Mouse (Mus musculus) embryonic facial prominence, embryonic 13.5 days (tissue): Measurements from ENCODE around the gene Ubox5. TPM values are rescaled to one million over a fixed set of nuclear protein-coding genes. Genes with fewer than 3 reads are reported as not detected.

Source experiments
- ATAC-seq: fragments of 200-750 bp; cut with Nextera tagmentation; 2 replicates; pipeline ENCODE4 v1.8.0; 2017; ENCODE audit warnings: low read depth; ENCODE audit not compliant: insufficient number of reproducible peaks, insufficient read depth, low FRiP score, low TSS enrichment
- H3K27ac ChIP-seq: fragments of 300-500 bp; sonication (generic); 2 replicates; pipeline ENCODE4 v1.5.1; 2015; ENCODE audit warnings: moderate library complexity, mild to moderate bottlenecking, inconsistent platforms
- H3K27me3 ChIP-seq: fragments of 300-500 bp; sonication (generic); 2 replicates; pipeline ENCODE4 v1.6.1; 2015; ENCODE audit warnings: mild to moderate bottlenecking, inconsistent platforms
- H3K36me3 ChIP-seq: fragments of 300-500 bp; sonication (generic); 2 replicates; pipeline ENCODE4 v1.6.1; 2015; ENCODE audit warnings: mild to moderate bottlenecking, inconsistent platforms
- H3K4me1 ChIP-seq: fragments of 300-500 bp; sonication (generic); 2 replicates; pipeline ENCODE4 v1.6.1; 2015; ENCODE audit warnings: inconsistent platforms
- H3K4me2 ChIP-seq: fragments of 300-500 bp; sonication (generic); 2 replicates; pipeline ENCODE4 v1.6.1; 2015; ENCODE audit warnings: moderate library complexity, mild to moderate bottlenecking, inconsistent platforms
- H3K4me3 ChIP-seq: fragments of 300-500 bp; sonication (generic); 2 replicates; pipeline ENCODE4 v1.5.1; 2015; ENCODE audit warnings: mild to moderate bottlenecking, inconsistent platforms
- H3K9ac ChIP-seq: fragments of 300-500 bp; sonication (generic); 2 replicates; pipeline ENCODE4 v1.6.1; 2015; ENCODE audit warnings: mild to moderate bottlenecking, inconsistent platforms
- H3K9me3 ChIP-seq: fragments of 300-500 bp; sonication (generic); 2 replicates; pipeline ENCODE4 v1.6.1; 2016; ENCODE audit warnings: inconsistent platforms
- WGBS: fragments of 180-500 bp; shearing (Covaris S2); methylation state at CpG from one replicate; pipeline ENCODE4 v1.1.7; 2015; ENCODE audit warnings: mixed read lengths; 5-methylcytosine and 5-hydroxymethylcytosine counted together
- polyA plus RNA-seq: library from polyadenylated mRNA; unstranded; fragments of >200 nt; fragmentation: Nextera tagmentation; extraction: Ambion mirVana; gene quantifications from 2 replicates; pipeline ENCODE4 v1.2.1, GENCODE M21; 2015

Ubox5 gene
- polyA plus RNA-seq, 1 experiment from 2014 or later = 13.2 TPM

GRCm38 (mm10) chr2:130632887-130633675, 3.2 kb upstream of the Ubox5 start:
- Histone ChIP-seq H3K4me3 (no peak overlapping the region), H3K9me3 (no peaks in the 10 kb centered on the region), H3K36me3 (peaks cover 2% of the 10 kb centered on the region), H3K9ac (no peak overlapping the region), H3K4me2 (no peak overlapping the region), H3K4me1 (peaks cover 31% of the 10 kb centered on the region), H3K27ac (no peak overlapping the region), H3K27me3 (peaks cover 53% of the 10 kb centered on the region)
- no peak for ATAC-seq
- 51% methylated on average over 5 of the region's 5 CpGs for WGBS

- H3K27me3 ChIP-seq = peaks cover 46% of the 10 kb centered on the region
- peaks cover 9% of the 10 kb centered on the region for H3K36me3 ChIP-seq
- peaks cover 27% of the 10 kb centered on the region for H3K4me1 ChIP-seq
- ATAC-seq = no peak
- H3K4me2 ChIP-seq = no peak overlapping the region
- 64% methylated on average over 1 of the region's 1 CpGs for WGBS
- H3K9me3 ChIP-seq = no peaks in the 10 kb centered on the region
- H3K4me3 ChIP-seq = no peak overlapping the region
- H3K27ac ChIP-seq = no peak overlapping the region
- no peak overlapping the region for H3K9ac ChIP-seq
These were observed 2.6 kb upstream of the Ubox5 start for GRCm38 (mm10) chr2:130632416-130632815.

- H3K27me3 ChIP-seq = peaks cover 15% of the 10 kb centered on the region
- H3K4me3 ChIP-seq = peak overlapping the region; percentile 100
- 3% methylated on average over 37 of the region's 37 CpGs for WGBS
- peaks cover 33% of the 10 kb centered on the region for H3K36me3 ChIP-seq
- peak overlapping the region; percentile 78 for H3K4me2 ChIP-seq
- H3K9me3 ChIP-seq = no peaks in the 10 kb centered on the region
- peak overlapping the region; percentile 78 for H3K27ac ChIP-seq
- peak; percentile 26; the same call in 1 of the 2 replicates for ATAC-seq
- H3K9ac ChIP-seq = peak overlapping the region; percentile 97
- H3K4me1 ChIP-seq = peaks cover 6% of the 10 kb centered on the region
These were observed 579 bp downstream of the Ubox5 start for GRCm38 (mm10) chr2:130629080-130629838.

GRCm38 (mm10) chr2:130628424-130628823, 1.4 kb downstream of the Ubox5 start:
- H3K36me3 ChIP-seq = peaks cover 37% of the 10 kb centered on the region
- peak overlapping the region; percentile 78 for H3K4me2 ChIP-seq
- H3K9me3 ChIP-seq = no peaks in the 10 kb centered on the region
- H3K27me3 ChIP-seq = peaks cover 7% of the 10 kb centered on the region; the same call in 1 of the 2 replicates
- H3K4me1 ChIP-seq = peaks cover 4% of the 10 kb centered on the region
- 57% methylated on average over 3 of the region's 3 CpGs for WGBS
- peak overlapping the region; percentile 100 for H3K4me3 ChIP-seq
- H3K27ac ChIP-seq = no peak overlapping the region
- no peak overlapping the region for H3K9ac ChIP-seq
- ATAC-seq = no peak

- H3K36me3 ChIP-seq = peaks cover 67% of the 10 kb centered on the region
- no peak overlapping the region for H3K27ac ChIP-seq
- no peaks in the 10 kb centered on the region for H3K9me3 ChIP-seq
- no peaks in the 10 kb centered on the region for H3K27me3 ChIP-seq
- ATAC-seq = no peak
- no peak overlapping the region for H3K9ac ChIP-seq
- no peak overlapping the region for H3K4me3 ChIP-seq
- H3K4me2 ChIP-seq = no peak overlapping the region
- no peaks in the 10 kb centered on the region for H3K4me1 ChIP-seq
- WGBS = 93% methylated on average over 7 of the region's 7 CpGs
These were observed 10.9 kb downstream of the Ubox5 start for GRCm38 (mm10) chr2:130618972-130619371.

- no peak for ATAC-seq
- H3K4me1 ChIP-seq = no peaks in the 10 kb centered on the region
- no peak overlapping the region for H3K4me2 ChIP-seq
- peaks cover 44% of the 10 kb centered on the region for H3K36me3 ChIP-seq
- H3K27me3 ChIP-seq = no peaks in the 10 kb centered on the region
- H3K9me3 ChIP-seq = no peaks in the 10 kb centered on the region
- 64% methylated on average over 3 of the region's 3 CpGs for WGBS
- no peak overlapping the region for H3K9ac ChIP-seq
- no peak overlapping the region for H3K4me3 ChIP-seq
- H3K27ac ChIP-seq = no peak overlapping the region
These were observed 16.7 kb downstream of the Ubox5 start for GRCm38 (mm10) chr2:130613091-130613490.

- WGBS = 88% methylated on average over 4 of the region's 4 CpGs
- Histone ChIP-seq H3K9ac (no peak overlapping the region), H3K4me1 (no peaks in the 10 kb centered on the region), H3K9me3 (no peaks in the 10 kb centered on the region), H3K4me3 (no peak overlapping the region), H3K36me3 (peaks cover 67% of the 10 kb centered on the region), H3K27me3 (no peaks in the 10 kb centered on the region), H3K27ac (no peak overlapping the region), H3K4me2 (no peak overlapping the region)
- ATAC-seq = no peak
These were observed 27.6 kb downstream of the Ubox5 start for GRCm38 (mm10) chr2:130602195-130602594.

GRCm38 (mm10) chr2:130598399-130598798, 31.4 kb downstream of the Ubox5 start:
- Histone ChIP-seq H3K27me3 (no peaks in the 10 kb centered on the region), H3K4me1 (no peaks in the 10 kb centered on the region), H3K27ac (no peak overlapping the region), H3K9ac (no peak overlapping the region), H3K4me3 (no peak overlapping the region), H3K36me3 (peaks cover 84% of the 10 kb centered on the region), H3K4me2 (no peak overlapping the region), H3K9me3 (no peaks in the 10 kb centered on the region)
- no peak for ATAC-seq
- WGBS = 76% methylated on average over 3 of the region's 3 CpGs

GRCm38 (mm10) chr2:130597601-130598010, 32.2 kb downstream of the Ubox5 start:
- Histone ChIP-seq H3K27ac (no peak overlapping the region), H3K4me3 (no peak overlapping the region), H3K4me1 (no peaks in the 10 kb centered on the region), H3K9ac (no peak overlapping the region), H3K4me2 (no peak overlapping the region), H3K27me3 (no peaks in the 10 kb centered on the region), H3K9me3 (no peaks in the 10 kb centered on the region), H3K36me3 (peaks cover 79% of the 10 kb centered on the region)
- whole genome bisulfite sequencing = 18% methylated on average over 1 of the region's 1 CpGs
- no peak for ATAC-seq

GRCm38 (mm10) chr2:130595596-130595995, 34.2 kb downstream of the Ubox5 start:
- Histone ChIP-seq H3K9me3 (no peaks in the 10 kb centered on the region), H3K9ac (no peak overlapping the region), H3K4me2 (no peak overlapping the region), H3K4me1 (no peaks in the 10 kb centered on the region), H3K4me3 (no peak overlapping the region), H3K27me3 (no peaks in the 10 kb centered on the region), H3K36me3 (peaks cover 80% of the 10 kb centered on the region), H3K27ac (no peak overlapping the region)
- ATAC-seq = no peak
- WGBS = 85% methylated on average over 1 of the region's 1 CpGs

- Histone ChIP-seq H3K4me1 (no peaks in the 10 kb centered on the region), H3K27me3 (no peaks in the 10 kb centered on the region), H3K9ac (no peak overlapping the region), H3K27ac (no peak overlapping the region), H3K36me3 (peaks cover 47% of the 10 kb centered on the region), H3K4me3 (no peak overlapping the region), H3K4me2 (no peak overlapping the region), H3K9me3 (no peaks in the 10 kb centered on the region)
- no peak for ATAC-seq
- whole genome bisulfite sequencing = 87% methylated on average over 2 of the region's 2 CpGs
These were observed 38.8 kb downstream of the Ubox5 start for GRCm38 (mm10) chr2:130591016-130591415.

GRCm38 (mm10) chr2:130589761-130590160, 40.1 kb downstream of the Ubox5 start:
- H3K4me2 ChIP-seq = no peak overlapping the region
- no peak for ATAC-seq
- H3K9ac ChIP-seq = no peak overlapping the region
- no peak overlapping the region for H3K27ac ChIP-seq
- no peaks in the 10 kb centered on the region for H3K4me1 ChIP-seq
- H3K36me3 ChIP-seq = peaks cover 36% of the 10 kb centered on the region
- H3K9me3 ChIP-seq = no peaks in the 10 kb centered on the region
- WGBS = 93% methylated on average over 2 of the region's 2 CpGs
- no peak overlapping the region for H3K4me3 ChIP-seq
- no peaks in the 10 kb centered on the region for H3K27me3 ChIP-seq
